Mouse (Mus musculus): Measurements from ENCODE around the gene Pdzrn4. TPM values are rescaled to one million over a fixed set of nuclear protein-coding genes. Genes with fewer than 3 reads are reported as not detected.

Pdzrn4 gene
- polyA plus RNA-seq, 1 experiment from 2014 or later, result 2.9 TPM

GRCm38 (mm10) chr15:92502797-92503196 lies 106.1 kb downstream of the Pdzrn4 start:
- Histone ChIP-seq H3K27ac (no peak overlapping the region), H3K4me3 (no peak overlapping the region), H3K27me3 (no peaks in the 10 kb centered on the region), H3K4me2 (no peak overlapping the region), H3K36me3 (no peaks in the 10 kb centered on the region), H3K9ac (no peak overlapping the region), H3K4me1 (no peaks in the 10 kb centered on the region), H3K9me3 (no peaks in the 10 kb centered on the region)
- no peak for ATAC-seq (ENCODE audit: insufficient number of reproducible peaks, low FRiP score, low TSS enrichment, low read depth)
- WGBS, result 48% methylated on average over 1 of the region's 1 CpGs

- WGBS, result 76% methylated on average over 8 of the region's 8 CpGs
- H3K4me3 ChIP-seq, result no peak overlapping the region
Measured at GRCm38 (mm10) chr15:92509372-92509771, 112.7 kb downstream of the Pdzrn4 start.

GRCm38 (mm10) chr15:92515651-92516050 lies 119.0 kb downstream of the Pdzrn4 start:
- H3K4me3 ChIP-seq, result no peak overlapping the region
- H3K4me2 ChIP-seq, result no peak overlapping the region
- peaks cover 3% of the 10 kb centered on the region; the same call in 1 of the 2 replicates for H3K4me1 ChIP-seq
- no peaks in the 10 kb centered on the region for H3K9me3 ChIP-seq
- no peak for ATAC-seq (ENCODE audit: insufficient number of reproducible peaks, low FRiP score, low TSS enrichment, low read depth)
- 35% methylated on average over 1 of the region's 1 CpGs for WGBS
- no peaks in the 10 kb centered on the region for H3K36me3 ChIP-seq
- H3K27ac ChIP-seq, result no peak overlapping the region
- peaks cover 2% of the 10 kb centered on the region; the same call in 1 of the 2 replicates for H3K27me3 ChIP-seq
- H3K9ac ChIP-seq, result no peak overlapping the region

More at GRCm38 (mm10) chr15:92509372-92509771, 112.7 kb downstream of the Pdzrn4 start:
- no peak overlapping the region for H3K4me2 ChIP-seq
- no peak overlapping the region for H3K27ac ChIP-seq
- no peaks in the 10 kb centered on the region for H3K9me3 ChIP-seq
- ATAC-seq (ENCODE audit: insufficient number of reproducible peaks, low FRiP score, low TSS enrichment, low read depth), result no peak
- H3K27me3 ChIP-seq, result no peaks in the 10 kb centered on the region
- no peaks in the 10 kb centered on the region for H3K36me3 ChIP-seq
- H3K9ac ChIP-seq, result no peak overlapping the region
- no peaks in the 10 kb centered on the region for H3K4me1 ChIP-seq

- Histone ChIP-seq H3K27ac (no peak overlapping the region), H3K36me3 (no peaks in the 10 kb centered on the region), H3K4me3 (no peak overlapping the region), H3K4me2 (no peak overlapping the region), H3K27me3 (peaks cover 9% of the 10 kb centered on the region; the same call in 1 of the 2 replicates), H3K9me3 (no peaks in the 10 kb centered on the region), H3K9ac (no peak overlapping the region), H3K4me1 (peaks cover 6% of the 10 kb centered on the region)
- WGBS, result 26% methylated on average over 19 of the region's 19 CpGs
- no peak for ATAC-seq (ENCODE audit: insufficient number of reproducible peaks, low FRiP score, low TSS enrichment, low read depth)
Measured at GRCm38 (mm10) chr15:92520677-92521225, 124.1 kb downstream of the Pdzrn4 start.

- Histone ChIP-seq H3K9ac (no peak overlapping the region), H3K4me1 (peaks cover 6% of the 10 kb centered on the region), H3K27me3 (peaks cover 9% of the 10 kb centered on the region; the same call in 1 of the 2 replicates), H3K36me3 (no peaks in the 10 kb centered on the region), H3K9me3 (no peaks in the 10 kb centered on the region), H3K4me3 (no peak overlapping the region), H3K4me2 (no peak overlapping the region), H3K27ac (no peak overlapping the region)
- WGBS, result 16% methylated on average over 7 of the region's 7 CpGs
- ATAC-seq (ENCODE audit: insufficient number of reproducible peaks, low FRiP score, low TSS enrichment, low read depth), result no peak
Measured at GRCm38 (mm10) chr15:92521686-92522085, 125.0 kb downstream of the Pdzrn4 start.

- H3K4me2 ChIP-seq, result no peak overlapping the region
- no peak overlapping the region for H3K4me3 ChIP-seq
- no peaks in the 10 kb centered on the region for H3K36me3 ChIP-seq
- H3K9ac ChIP-seq, result no peak overlapping the region
- H3K27me3 ChIP-seq, result peaks cover 9% of the 10 kb centered on the region; the same call in 1 of the 2 replicates
- no peaks in the 10 kb centered on the region for H3K9me3 ChIP-seq
- no peak for ATAC-seq (ENCODE audit: insufficient number of reproducible peaks, low FRiP score, low TSS enrichment, low read depth)
- H3K4me1 ChIP-seq, result peaks cover 6% of the 10 kb centered on the region
- WGBS, result 21% methylated on average over 2 of the region's 2 CpGs
- no peak overlapping the region for H3K27ac ChIP-seq
Measured at GRCm38 (mm10) chr15:92524917-92525316, 128.2 kb downstream of the Pdzrn4 start.

GRCm38 (mm10) chr15:92525416-92525815 lies 128.7 kb downstream of the Pdzrn4 start:
- Histone ChIP-seq H3K4me2 (no peak overlapping the region), H3K4me3 (no peak overlapping the region), H3K9ac (no peak overlapping the region), H3K36me3 (no peaks in the 10 kb centered on the region), H3K27ac (no peak overlapping the region), H3K4me1 (peaks cover 5% of the 10 kb centered on the region), H3K9me3 (no peaks in the 10 kb centered on the region), H3K27me3 (peaks cover 9% of the 10 kb centered on the region; the same call in 1 of the 2 replicates)
- no peak for ATAC-seq (ENCODE audit: insufficient number of reproducible peaks, low FRiP score, low TSS enrichment, low read depth)
- 78% methylated on average over 9 of the region's 9 CpGs for WGBS

- H3K4me3 ChIP-seq, result no peak overlapping the region
- no peaks in the 10 kb centered on the region for H3K9me3 ChIP-seq
- H3K27me3 ChIP-seq, result 0 out of 2 replicates have a peak, but pooled peaks cover 4% of the 10 kb centered on the region
- H3K27ac ChIP-seq, result no peak overlapping the region
- H3K9ac ChIP-seq, result no peak overlapping the region
- 74% methylated on average over 4 of the region's 4 CpGs for WGBS
- H3K4me2 ChIP-seq, result no peak overlapping the region
- no peak for ATAC-seq (ENCODE audit: insufficient number of reproducible peaks, low FRiP score, low TSS enrichment, low read depth)
- no peaks in the 10 kb centered on the region; the same call in 1 of the 2 replicates for H3K4me1 ChIP-seq
- H3K36me3 ChIP-seq, result no peaks in the 10 kb centered on the region
Measured at GRCm38 (mm10) chr15:92526731-92527130, 130.1 kb downstream of the Pdzrn4 start.

- H3K27ac ChIP-seq, result no peak overlapping the region
- no peak overlapping the region for H3K4me3 ChIP-seq
- no peaks in the 10 kb centered on the region for H3K27me3 ChIP-seq
- 19% methylated on average over 1 of the region's 1 CpGs for whole genome bisulfite sequencing
- H3K9ac ChIP-seq, result no peak overlapping the region
- H3K4me2 ChIP-seq, result no peak overlapping the region
- no peaks in the 10 kb centered on the region for H3K4me1 ChIP-seq
- ATAC-seq (ENCODE audit: insufficient number of reproducible peaks, low FRiP score, low TSS enrichment, low read depth), result no peak
- no peaks in the 10 kb centered on the region for H3K9me3 ChIP-seq
- no peaks in the 10 kb centered on the region for H3K36me3 ChIP-seq
Measured at GRCm38 (mm10) chr15:92543252-92543651, 146.6 kb downstream of the Pdzrn4 start.

- H3K9ac ChIP-seq, result no peak overlapping the region
- H3K4me1 ChIP-seq, result no peaks in the 10 kb centered on the region
- no peak overlapping the region for H3K4me2 ChIP-seq
- H3K4me3 ChIP-seq, result no peak overlapping the region
- no peak overlapping the region for H3K27ac ChIP-seq
- WGBS, result 31% methylated on average over 9 of the region's 9 CpGs
- no peaks in the 10 kb centered on the region for H3K9me3 ChIP-seq
- ATAC-seq (ENCODE audit: insufficient number of reproducible peaks, low FRiP score, low TSS enrichment, low read depth), result no peak
- no peaks in the 10 kb centered on the region for H3K27me3 ChIP-seq
- no peaks in the 10 kb centered on the region for H3K36me3 ChIP-seq
Measured at GRCm38 (mm10) chr15:92547294-92547911, 150.7 kb downstream of the Pdzrn4 start.

- no peak overlapping the region for H3K27ac ChIP-seq
- H3K9ac ChIP-seq, result no peak overlapping the region
- no peaks in the 10 kb centered on the region for H3K4me1 ChIP-seq
- ATAC-seq (ENCODE audit: insufficient number of reproducible peaks, low FRiP score, low TSS enrichment, low read depth), result no peak
- no peak overlapping the region for H3K4me3 ChIP-seq
- no peaks in the 10 kb centered on the region for H3K9me3 ChIP-seq
- 78% methylated on average over 7 of the region's 7 CpGs for WGBS
- no peaks in the 10 kb centered on the region for H3K36me3 ChIP-seq
- H3K4me2 ChIP-seq, result no peak overlapping the region
- no peaks in the 10 kb centered on the region for H3K27me3 ChIP-seq
Measured at GRCm38 (mm10) chr15:92555012-92555574, 158.4 kb downstream of the Pdzrn4 start.

GRCm38 (mm10) chr15:92555716-92556115 lies 159.0 kb downstream of the Pdzrn4 start:
- H3K4me2 ChIP-seq, result no peak overlapping the region
- H3K4me1 ChIP-seq, result no peaks in the 10 kb centered on the region
- H3K36me3 ChIP-seq, result no peaks in the 10 kb centered on the region
- no peaks in the 10 kb centered on the region for H3K27me3 ChIP-seq
- 67% methylated on average over 3 of the region's 3 CpGs for WGBS
- ATAC-seq (ENCODE audit: insufficient number of reproducible peaks, low FRiP score, low TSS enrichment, low read depth), result no peak
- H3K9ac ChIP-seq, result no peak overlapping the region
- H3K4me3 ChIP-seq, result no peak overlapping the region
- H3K27ac ChIP-seq, result no peak overlapping the region
- H3K9me3 ChIP-seq, result no peaks in the 10 kb centered on the region

Data from limb, embryonic 15.5 days (tissue).